Mouse (Mus musculus) midbrain, embryonic 14.5 days (tissue): ENCODE data around the gene Mphosph9. TPM values are rescaled to one million over a fixed set of nuclear protein-coding genes. Genes with fewer than 3 reads are reported as not detected.

Experiments
- ATAC-seq: fragments of 200-750 bp; cut with Nextera tagmentation; 2 replicates; pipeline ENCODE4 v1.8.0; 2017; ENCODE audit warnings: moderate number of reproducible peaks, moderate library complexity; ENCODE audit not compliant: low FRiP score, low TSS enrichment
- DNase-seq: peaks from one replicate; pipeline ENCODE4 v3.0.0-alpha.2; 2015
- H3K27ac ChIP-seq: fragments of 300-500 bp; sonication (generic); replicated peaks from 2 replicates; pipeline ENCODE4 v1.5.1; 2014; ENCODE audit warnings: mild to moderate bottlenecking, low read depth, low read length, moderate library complexity
- H3K27me3 ChIP-seq: fragments of 300-500 bp; sonication (generic); 2 replicates; pipeline ENCODE4 v1.6.1; 2014; ENCODE audit warnings: low read length, control low read depth, mixed read lengths; ENCODE audit not compliant: control insufficient read depth, insufficient read depth
- H3K36me3 ChIP-seq: fragments of 300-500 bp; sonication (generic); 2 replicates; pipeline ENCODE4 v1.6.1; 2014; ENCODE audit warnings: low read length, control low read depth; ENCODE audit not compliant: control insufficient read depth, insufficient read depth
- H3K4me1 ChIP-seq: fragments of 300-500 bp; sonication (generic); 2 replicates; pipeline ENCODE4 v1.6.1; 2014; ENCODE audit warnings: mild to moderate bottlenecking, antibody characterized with exemption, low read length, control low read depth; ENCODE audit not compliant: control insufficient read depth, insufficient read depth
- H3K4me2 ChIP-seq: fragments of 300-500 bp; sonication (generic); 2 replicates; pipeline ENCODE4 v1.6.1; 2014; ENCODE audit warnings: mild to moderate bottlenecking, low read length, moderate library complexity
- H3K4me3 ChIP-seq: fragments of 300-500 bp; sonication (generic); replicated peaks from 2 replicates; pipeline ENCODE4 v1.5.1; 2014; ENCODE audit warnings: low read depth, low read length
- H3K9ac ChIP-seq: fragments of 300-500 bp; sonication (generic); replicated peaks from 2 replicates; pipeline ENCODE4 v1.6.1; 2014; ENCODE audit warnings: mild to moderate bottlenecking, low read length, moderate library complexity
- H3K9me3 ChIP-seq: fragments of 300-500 bp; sonication (generic); 2 replicates; pipeline ENCODE4 v1.6.1; 2016; ENCODE audit warnings: low read length, control low read depth, mixed read lengths; ENCODE audit not compliant: control insufficient read depth
- WGBS: fragments of 180-500 bp; shearing (Covaris S2); extraction: QIAGEN DNeasy Blood & Tissue Kit; methylation state at CpG from one replicate; pipeline ENCODE4 v1.1.7; 2014; 5-methylcytosine and 5-hydroxymethylcytosine counted together
- polyA plus RNA-seq: library from polyadenylated mRNA; unstranded; fragments of >200 nt; fragmentation: Nextera tagmentation; extraction: Ambion mirVana; gene quantifications from 2 replicates; pipeline ENCODE4 v1.2.1, GENCODE M21; 2014

Gene Mphosph9
- polyA plus RNA-seq, 1 experiment from 2014 or later, result 16.8 TPM

- Histone ChIP-seq H3K4me1 (peaks cover 10% of the 10 kb centered on the region), H3K27ac (peak overlapping the region; percentile 26), H3K9ac (no peak overlapping the region), H3K4me2 (peak overlapping the region; percentile 11; the same call in 1 of the 2 replicates), H3K4me3 (no peak overlapping the region), H3K9me3 (no peaks in the 10 kb centered on the region), H3K27me3 (no peaks in the 10 kb centered on the region), H3K36me3 (peaks cover 26% of the 10 kb centered on the region)
- 0 out of 2 replicates have a peak, but pooled peaks have one; percentile 58 for ATAC-seq
- 15% methylated on average over 11 of the region's 11 CpGs for WGBS
- DNase-seq, result peak; percentile 71
Observed at GRCm38 (mm10) chr5:124269661-124270060, 58.1 kb downstream of the Mphosph9 start.

- DNase-seq (no peak), ATAC-seq (no peak)
- Histone ChIP-seq H3K9ac (no peak overlapping the region), H3K4me3 (no peak overlapping the region), H3K36me3 (peaks cover 45% of the 10 kb centered on the region), H3K4me2 (no peak overlapping the region), H3K27me3 (no peaks in the 10 kb centered on the region), H3K4me1 (peaks cover 10% of the 10 kb centered on the region), H3K9me3 (no peaks in the 10 kb centered on the region), H3K27ac (no peak overlapping the region)
- 96% methylated on average over 6 of the region's 6 CpGs for WGBS
Observed at GRCm38 (mm10) chr5:124267652-124268051, 60.1 kb downstream of the Mphosph9 start.

- Histone ChIP-seq H3K27ac (no peak overlapping the region), H3K4me2 (no peak overlapping the region), H3K9ac (no peak overlapping the region), H3K27me3 (no peaks in the 10 kb centered on the region), H3K4me3 (no peak overlapping the region), H3K4me1 (peaks cover 10% of the 10 kb centered on the region), H3K9me3 (no peaks in the 10 kb centered on the region), H3K36me3 (peaks cover 53% of the 10 kb centered on the region)
- 94% methylated on average over 6 of the region's 6 CpGs for WGBS
- no peak for ATAC-seq
- DNase-seq, result no peak
Observed at GRCm38 (mm10) chr5:124266821-124267220, 61.0 kb downstream of the Mphosph9 start.

- Histone ChIP-seq H3K36me3 (peaks cover 78% of the 10 kb centered on the region), H3K4me1 (no peaks in the 10 kb centered on the region), H3K4me2 (no peak overlapping the region), H3K9me3 (no peaks in the 10 kb centered on the region), H3K27ac (no peak overlapping the region), H3K27me3 (no peaks in the 10 kb centered on the region), H3K4me3 (no peak overlapping the region), H3K9ac (no peak overlapping the region)
- ATAC-seq (no peak), DNase-seq (no peak)
- 84% methylated on average over 4 of the region's 4 CpGs for WGBS
Observed at GRCm38 (mm10) chr5:124263246-124263645, 64.5 kb downstream of the Mphosph9 start.

GRCm38 (mm10) chr5:124262090-124262489 lies 65.7 kb downstream of the Mphosph9 start:
- Histone ChIP-seq H3K27ac (no peak overlapping the region), H3K36me3 (peaks cover 90% of the 10 kb centered on the region), H3K4me2 (no peak overlapping the region), H3K4me3 (no peak overlapping the region), H3K9me3 (no peaks in the 10 kb centered on the region), H3K27me3 (no peaks in the 10 kb centered on the region), H3K9ac (no peak overlapping the region), H3K4me1 (no peaks in the 10 kb centered on the region)
- DNase-seq (no peak), ATAC-seq (no peak)
- 90% methylated on average over 4 of the region's 4 CpGs for WGBS

GRCm38 (mm10) chr5:124259133-124259532 lies 68.6 kb downstream of the Mphosph9 start:
- no peak for ATAC-seq
- no peaks in the 10 kb centered on the region for H3K4me1 ChIP-seq
- no peaks in the 10 kb centered on the region for H3K27me3 ChIP-seq
- WGBS, result 76% methylated on average over 2 of the region's 2 CpGs
- H3K9ac ChIP-seq, result no peak overlapping the region
- H3K9me3 ChIP-seq, result no peaks in the 10 kb centered on the region
- no peak overlapping the region for H3K27ac ChIP-seq
- H3K36me3 ChIP-seq, result peaks cover 88% of the 10 kb centered on the region
- DNase-seq, result peak; percentile 56
- no peak overlapping the region for H3K4me3 ChIP-seq
- no peak overlapping the region for H3K4me2 ChIP-seq

- no peak overlapping the region for H3K4me2 ChIP-seq
- no peak overlapping the region for H3K27ac ChIP-seq
- WGBS, result 91% methylated on average over 1 of the region's 1 CpGs
- H3K9me3 ChIP-seq, result no peaks in the 10 kb centered on the region
- peaks cover 88% of the 10 kb centered on the region for H3K36me3 ChIP-seq
- H3K9ac ChIP-seq, result no peak overlapping the region
- ATAC-seq (no peak), DNase-seq (no peak)
- no peak overlapping the region for H3K4me3 ChIP-seq
- no peaks in the 10 kb centered on the region for H3K27me3 ChIP-seq
- no peaks in the 10 kb centered on the region for H3K4me1 ChIP-seq
Observed at GRCm38 (mm10) chr5:124258026-124258425, 69.7 kb downstream of the Mphosph9 start.

GRCm38 (mm10) chr5:124255141-124255540 lies 72.6 kb downstream of the Mphosph9 start:
- H3K27ac ChIP-seq, result no peak overlapping the region
- DNase-seq (no peak), ATAC-seq (no peak)
- no peak overlapping the region for H3K4me2 ChIP-seq
- peaks cover 5% of the 10 kb centered on the region; the same call in 1 of the 2 replicates for H3K4me1 ChIP-seq
- no peak overlapping the region for H3K4me3 ChIP-seq
- no peaks in the 10 kb centered on the region for H3K27me3 ChIP-seq
- peaks cover 63% of the 10 kb centered on the region for H3K36me3 ChIP-seq
- no peaks in the 10 kb centered on the region for H3K9me3 ChIP-seq
- WGBS, result 94% methylated on average over 7 of the region's 7 CpGs
- no peak overlapping the region for H3K9ac ChIP-seq

- H3K36me3 ChIP-seq, result peaks cover 50% of the 10 kb centered on the region
- no peaks in the 10 kb centered on the region for H3K9me3 ChIP-seq
- no peak overlapping the region for H3K4me3 ChIP-seq
- no peaks in the 10 kb centered on the region for H3K27me3 ChIP-seq
- H3K4me1 ChIP-seq, result peaks cover 10% of the 10 kb centered on the region
- no peak overlapping the region for H3K9ac ChIP-seq
- DNase-seq (no peak), ATAC-seq (no peak)
- H3K27ac ChIP-seq, result no peak overlapping the region
- H3K4me2 ChIP-seq, result no peak overlapping the region
- 82% methylated on average over 8 of the region's 8 CpGs for WGBS
Observed at GRCm38 (mm10) chr5:124253555-124253954, 74.2 kb downstream of the Mphosph9 start.
